Mouse (Mus musculus) limb, embryonic 14.5 days (tissue): ENCODE data around the gene Psmd5. TPM values are rescaled to one million over a fixed set of nuclear protein-coding genes. Genes with fewer than 3 reads are reported as not detected.

Source experiments
- ATAC-seq: fragments of 200-750 bp; cut with Nextera tagmentation; 2 replicates; pipeline ENCODE4 v1.8.0; 2017; ENCODE audit warnings: low read depth, moderate number of reproducible peaks, moderate TSS enrichment; ENCODE audit not compliant: low FRiP score
- DNase-seq: peaks from one replicate; pipeline ENCODE4 v3.0.0-alpha.2; 2015; ENCODE audit warnings: low spot score
- H3K27ac ChIP-seq: fragments of 300-500 bp; sonication (generic); replicated peaks from 2 replicates; pipeline ENCODE4 v1.5.1; 2014; ENCODE audit warnings: low read depth, mild to moderate bottlenecking, low read length, moderate library complexity, mixed read lengths
- H3K27me3 ChIP-seq: fragments of 300-500 bp; sonication (generic); 2 replicates; pipeline ENCODE4 v1.6.1; 2014; ENCODE audit warnings: low read length, mixed read lengths; ENCODE audit not compliant: control insufficient read depth, insufficient read depth
- H3K36me3 ChIP-seq: fragments of 300-500 bp; sonication (generic); 2 replicates; pipeline ENCODE4 v1.6.1; 2014; ENCODE audit warnings: mild to moderate bottlenecking, low read length, moderate library complexity, mixed read lengths; ENCODE audit not compliant: control insufficient read depth, insufficient read depth
- H3K4me1 ChIP-seq: fragments of 300-500 bp; sonication (generic); 2 replicates; pipeline ENCODE4 v1.6.1; 2014; ENCODE audit warnings: antibody characterized with exemption, low read length, mixed read lengths; ENCODE audit not compliant: control insufficient read depth, insufficient read depth
- H3K4me2 ChIP-seq: fragments of 300-500 bp; sonication (generic); replicated peaks from 2 replicates; pipeline ENCODE4 v1.6.1; 2014; ENCODE audit warnings: low read depth, mild to moderate bottlenecking, low read length, moderate library complexity; ENCODE audit not compliant: severe bottlenecking
- H3K4me3 ChIP-seq: fragments of 300-500 bp; sonication (generic); replicated peaks from 2 replicates; pipeline ENCODE4 v1.5.1; 2014; ENCODE audit warnings: low read length
- H3K9ac ChIP-seq: fragments of 300-500 bp; sonication (generic); 2 replicates; pipeline ENCODE4 v1.6.1; 2014; ENCODE audit warnings: mild to moderate bottlenecking, low read depth, low read length, moderate library complexity; ENCODE audit not compliant: severe bottlenecking
- H3K9me3 ChIP-seq: fragments of 300-500 bp; sonication (generic); 2 replicates; pipeline ENCODE4 v1.6.1; 2016; ENCODE audit warnings: low read length; ENCODE audit not compliant: control insufficient read depth
- POLR2A ChIP-seq: fragments of 200-500 bp; IDR thresholded peaks from 2 replicates; pipeline ENCODE4 v1.8.0; 2012; ENCODE audit warnings: inconsistent platforms, mild to moderate bottlenecking, moderate library complexity, borderline replicate concordance; ENCODE audit not compliant: insufficient read depth, insufficient read length; ENCODE audit errors: extremely low read depth
- WGBS: fragments of 180-500 bp; shearing (Covaris S2); extraction: QIAGEN DNeasy Blood & Tissue Kit; methylation state at CpG from one replicate; pipeline ENCODE4 v1.1.7; 2014; 5-methylcytosine and 5-hydroxymethylcytosine counted together
- polyA plus RNA-seq, 2 experiments: library from polyadenylated mRNA; depleted of rRNA in 1 of 2; stranded (reverse) in 1 of 2; unstranded in 1 of 2; fragments of >200 nt; fragmentation: Nextera tagmentation in 1 of 2; extraction: Ambion mirVana in 1 of 2; gene quantifications; 2 replicates each; pipeline versions ENCODE4 v1.2.1 to v1.2.3; 2012 to 2014

The Psmd5 gene
- polyA plus RNA-seq, 2 experiments = 50.5 to 105 TPM

DNA sequence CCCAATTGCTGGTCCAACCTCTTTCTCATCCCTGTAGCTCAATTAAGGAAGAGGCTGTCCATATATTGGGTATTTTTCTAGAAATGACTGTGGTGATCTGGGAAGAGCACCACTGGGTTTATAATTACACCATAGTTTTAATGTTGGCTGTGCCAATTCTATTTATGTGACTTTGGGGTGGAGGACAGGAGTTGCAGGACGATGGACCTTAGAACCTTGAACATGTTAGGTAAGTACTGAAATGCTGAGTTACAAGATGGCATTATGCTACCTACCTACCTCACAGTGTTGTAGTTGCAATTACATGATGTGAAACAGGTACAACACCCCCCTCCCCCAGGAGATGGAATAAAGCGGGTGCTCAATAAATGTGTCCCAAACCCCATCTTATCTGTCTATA, 8.0 kb upstream of the Psmd5 start:
- Histone ChIP-seq H3K27me3 (no peaks in the 10 kb centered on the region), H3K4me3 (no peak overlapping the region), H3K4me2 (no peak overlapping the region), H3K9me3 (no peaks in the 10 kb centered on the region), H3K9ac (no peak overlapping the region), H3K36me3 (no peaks in the 10 kb centered on the region), H3K27ac (no peak overlapping the region), H3K4me1 (no peaks in the 10 kb centered on the region)
- WGBS = 92% methylated on average over 2 of the region's 2 CpGs
- DNase-seq (no peak), ATAC-seq (no peak)
- TF ChIP-seq POLR2A = no peak

DNA sequence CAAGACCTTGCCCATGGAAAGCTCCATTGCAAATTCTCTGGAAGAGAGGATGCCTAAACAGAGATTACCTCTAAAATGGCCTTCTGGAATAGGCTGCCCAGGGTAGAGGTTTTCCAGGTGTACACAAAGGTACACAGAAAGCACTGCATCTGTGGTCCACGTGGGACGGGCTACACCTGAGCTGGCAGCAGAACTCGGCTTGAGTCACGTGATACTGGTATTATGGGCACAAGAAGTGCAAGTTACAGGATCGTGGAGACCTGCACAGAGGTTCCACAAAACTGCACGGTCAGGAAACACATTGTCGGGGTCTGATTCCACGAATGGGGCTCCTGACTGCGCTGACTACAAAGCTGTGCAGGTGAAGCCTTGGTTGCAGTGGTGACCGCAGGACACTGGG, 5.3 kb upstream of the Psmd5 start:
- H3K4me2 ChIP-seq = no peak overlapping the region
- no peak for TF ChIP-seq POLR2A

DNA sequence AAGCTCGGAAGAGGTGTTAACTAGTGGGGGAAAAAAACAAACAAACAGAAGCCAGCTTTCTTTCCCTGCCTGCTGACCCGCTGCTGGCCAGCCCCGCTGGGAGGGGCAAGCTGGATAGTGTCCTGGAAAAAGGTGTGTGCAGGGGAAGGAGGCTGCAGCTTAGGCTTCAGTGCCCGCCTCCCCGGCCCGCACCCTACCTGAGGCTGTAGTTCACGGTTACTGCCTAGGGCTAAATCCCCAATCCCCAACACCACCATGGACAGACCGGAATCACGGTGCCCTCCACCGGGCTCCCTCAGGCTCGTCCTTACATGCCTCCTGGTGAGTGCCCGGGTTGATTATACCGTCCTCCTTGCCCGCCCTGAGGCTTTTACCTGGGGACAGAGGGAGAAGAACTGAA, 497 bp downstream of the Psmd5 start, which contains the start of gene Cutal:
Gene Cutal (plus strand): TSS at position 126 of the 400 bp plus-strand sequence.
- H3K4me1 ChIP-seq = peaks cover 11% of the 10 kb centered on the region
- H3K9me3 ChIP-seq = no peaks in the 10 kb centered on the region
- DNase-seq (no peak), ATAC-seq (no peak)
- WGBS = 3% methylated on average over 14 of the region's 14 CpGs
- TF ChIP-seq POLR2A = no peak
- no peak within 1 kb of the TSS; the same call in 1 of the 2 replicates for H3K9ac ChIP-seq
- no peak within 1 kb of the TSS for H3K27ac ChIP-seq
- H3K4me3 ChIP-seq = no peak within 1 kb of the TSS
- H3K36me3 ChIP-seq = no peaks in the 10 kb centered on the region
- peaks cover 25% of the 10 kb centered on the region for H3K27me3 ChIP-seq
- 0 out of 2 replicates have a peak within 1 kb of the TSS, but pooled peaks have one; percentile 19 for H3K4me2 ChIP-seq

More for the DNA sequence above, 5.3 kb upstream of the Psmd5 start:
- Histone ChIP-seq H3K4me1 (no peaks in the 10 kb centered on the region), H3K4me3 (no peak overlapping the region), H3K36me3 (no peaks in the 10 kb centered on the region), H3K27me3 (0 out of 2 replicates have a peak, but pooled peaks cover 2% of the 10 kb centered on the region), H3K27ac (no peak overlapping the region), H3K9ac (no peak overlapping the region), H3K9me3 (no peaks in the 10 kb centered on the region)
- ATAC-seq (no peak), DNase-seq (no peak)
- 82% methylated on average over 10 of the region's 10 CpGs for WGBS

- DNase-seq (peak; percentile 99), ATAC-seq (peak; percentile 98)
- H3K9me3 ChIP-seq = no peaks in the 10 kb centered on the region
- WGBS = under 1% methylated on average over 56 of the region's 67 CpGs
- peaks cover 12% of the 10 kb centered on the region for H3K4me1 ChIP-seq
- H3K27me3 ChIP-seq = peaks cover 25% of the 10 kb centered on the region
- peak; percentile 96 for TF ChIP-seq POLR2A
- H3K4me2 ChIP-seq = peak overlapping the region; percentile 70
- H3K9ac ChIP-seq = peak overlapping the region; percentile 90
- peak overlapping the region; percentile 95 for H3K27ac ChIP-seq
- peaks cover 5% of the 10 kb centered on the region for H3K36me3 ChIP-seq
- peak overlapping the region; percentile 87 for H3K4me3 ChIP-seq
Measured at GRCm38 (mm10) chr2:34870520-34871474, 4.0 kb downstream of the Psmd5 start.

- peaks cover 17% of the 10 kb centered on the region for H3K36me3 ChIP-seq
- 45% methylated on average over 5 of the region's 5 CpGs for WGBS
Measured at GRCm38 (mm10) chr2:34869680-34870079, 5.1 kb downstream of the Psmd5 start.

More at GRCm38 (mm10) chr2:34869680-34870079, 5.1 kb downstream of the Psmd5 start:
- Histone ChIP-seq H3K9me3 (no peaks in the 10 kb centered on the region), H3K27ac (no peak overlapping the region), H3K9ac (peak overlapping the region; percentile 90), H3K27me3 (peaks cover 18% of the 10 kb centered on the region), H3K4me2 (peak overlapping the region; percentile 70), H3K4me1 (peaks cover 12% of the 10 kb centered on the region), H3K4me3 (peak overlapping the region; percentile 87)
- DNase-seq (no peak), ATAC-seq (no peak)
- no peak for TF ChIP-seq POLR2A
